Mouse (Mus musculus): Measurements from ENCODE around the gene Cd44.

- TF ChIP-seq CTCF (IDR thresholded peaks at IDR 0.05; ENCODE audit: low read depth) (no peak), EP300 (IDR thresholded peaks at IDR 0.05; ENCODE audit: low read depth) (no peak)
These were observed 11.0 kb upstream of the Cd44 start for GRCm38 (mm10) chr2:102912469-102912868.

Measured in heart, postnatal 0 days (tissue).